Mouse (Mus musculus): ENCODE results near the gene Zfp503.

DNA sequence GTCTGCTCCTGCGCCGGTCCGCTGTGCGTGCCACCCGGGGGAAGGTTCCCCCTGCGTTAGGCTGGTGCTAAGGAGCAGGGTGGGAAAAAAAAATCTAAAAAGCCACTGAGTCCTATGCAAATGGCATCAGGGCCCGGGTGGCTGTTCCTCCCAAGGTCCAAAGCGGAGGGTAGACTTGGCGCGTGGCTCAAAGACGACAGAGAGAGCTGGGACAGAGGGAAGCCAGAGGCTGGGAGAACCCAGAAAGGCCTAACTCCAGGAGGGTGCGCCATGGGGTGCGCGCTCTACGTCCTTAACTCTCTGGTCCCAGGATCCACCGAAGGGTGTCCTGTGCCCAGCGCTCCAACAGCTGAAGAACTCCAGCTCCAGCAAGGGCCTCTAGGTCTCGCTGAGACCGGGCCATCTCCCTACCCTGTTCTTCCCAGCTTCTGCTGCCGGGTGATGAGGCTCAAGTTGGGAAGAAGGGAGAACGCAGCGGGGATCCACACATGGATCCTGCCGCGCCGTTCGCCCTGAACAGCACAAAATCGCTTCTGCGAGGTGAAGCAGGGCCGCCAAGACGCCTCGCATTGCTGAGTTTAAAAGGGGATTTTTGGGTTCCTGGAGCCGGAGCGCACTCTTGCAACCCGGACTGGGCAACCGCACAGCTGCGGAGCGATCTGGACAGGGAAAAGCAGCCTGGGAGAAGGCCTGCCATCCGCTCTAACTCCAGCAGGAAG, 6.7 kb downstream of the Zfp503 start:
- TF ChIP-seq TAL1 (IDR thresholded peaks at IDR 0.05; ENCODE audit: low read length), result no peak
- TF ChIP-seq GATA1 (IDR thresholded peaks at IDR 0.05; ENCODE audit: low read length), result no peak

Data from erythroblast, embryonic 14.5 days (primary cell).